Mouse (Mus musculus) lung, postnatal 36 days (tissue): Measurements from ENCODE around the gene Adgrl1.
A peak's percentile ranks its signal among the peaks of the same experiment; 100 is the strongest.
"Not testable (repeated sequence)": the region's sequence is repeated elsewhere in the genome, so short reads cannot be mapped to it uniquely, and the experiment has no call there.

Experiments used
- DNase-seq: peaks from one replicate; pipeline ENCODE4 v3.0.0; 2022; ENCODE audit warnings: mixed read lengths

Gene Adgrl1

GRCm38 (mm10) chr8:83956789-83957188 is 56.9 kb downstream of the Adgrl1 start:
- peak; percentile 29 for DNase-seq

DNA sequence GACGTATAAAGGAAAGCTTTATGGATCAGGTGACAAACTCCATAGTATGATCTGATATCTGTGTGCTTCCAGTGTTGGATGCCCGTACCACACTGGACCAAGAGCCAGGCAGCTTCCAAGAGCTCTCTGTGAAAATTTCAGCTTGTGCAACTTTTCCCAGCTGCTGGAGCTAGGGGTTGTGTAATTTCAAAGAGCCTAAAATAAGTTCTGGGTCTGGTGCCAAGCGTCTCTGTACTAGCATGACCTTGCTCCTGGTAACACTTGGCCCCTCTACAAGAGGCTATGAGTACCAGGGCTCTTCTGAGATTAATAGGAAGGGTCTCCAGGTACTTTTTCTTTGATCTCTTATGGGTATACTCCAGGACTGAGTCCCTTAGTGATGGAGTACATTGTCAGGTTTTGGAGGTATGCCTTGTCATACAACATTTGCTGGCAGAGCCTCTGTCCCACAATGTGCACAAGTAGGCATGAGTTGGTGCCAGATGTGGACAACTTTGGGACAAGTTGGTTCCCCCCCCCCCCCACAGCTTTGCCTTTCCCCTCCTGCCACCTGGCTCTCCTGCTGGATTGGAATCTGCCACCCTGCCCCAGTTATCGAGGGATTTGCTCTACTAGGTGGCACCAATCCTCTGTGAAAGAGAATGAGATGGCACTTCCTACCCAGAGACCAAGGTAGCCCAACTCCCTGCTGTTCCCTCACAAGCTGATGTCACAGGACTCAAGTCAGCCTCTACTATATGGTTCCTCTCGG is 64.3 kb downstream of the Adgrl1 start:
- peak; percentile 91 for DNase-seq

GRCm38 (mm10) chr8:83967701-83968100 is 67.8 kb downstream of the Adgrl1 start:
- DNase-seq: no peak

DNA sequence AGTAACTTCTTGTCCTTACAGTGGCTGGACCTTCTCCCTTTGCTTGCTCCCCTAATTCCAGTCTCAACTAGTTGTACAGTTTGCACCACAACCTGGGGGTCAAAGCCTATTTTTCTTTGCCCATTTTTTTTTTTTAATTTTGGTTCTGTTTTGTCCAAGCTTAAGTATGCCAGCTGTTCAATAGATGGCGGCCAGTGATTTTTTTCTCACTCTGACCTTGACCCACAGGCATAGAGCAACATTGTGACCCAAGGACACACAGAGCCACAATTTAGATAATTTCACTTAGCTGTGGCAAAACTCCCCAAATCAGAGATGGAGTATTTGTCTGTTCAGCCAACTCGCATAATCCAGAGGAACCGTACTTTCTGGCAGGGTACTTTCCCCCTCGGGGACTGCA is 71.2 kb downstream of the Adgrl1 start:
- no peak for DNase-seq

- no peak for DNase-seq
Observed at GRCm38 (mm10) chr8:83971661-83972060, 71.8 kb downstream of the Adgrl1 start.

DNA sequence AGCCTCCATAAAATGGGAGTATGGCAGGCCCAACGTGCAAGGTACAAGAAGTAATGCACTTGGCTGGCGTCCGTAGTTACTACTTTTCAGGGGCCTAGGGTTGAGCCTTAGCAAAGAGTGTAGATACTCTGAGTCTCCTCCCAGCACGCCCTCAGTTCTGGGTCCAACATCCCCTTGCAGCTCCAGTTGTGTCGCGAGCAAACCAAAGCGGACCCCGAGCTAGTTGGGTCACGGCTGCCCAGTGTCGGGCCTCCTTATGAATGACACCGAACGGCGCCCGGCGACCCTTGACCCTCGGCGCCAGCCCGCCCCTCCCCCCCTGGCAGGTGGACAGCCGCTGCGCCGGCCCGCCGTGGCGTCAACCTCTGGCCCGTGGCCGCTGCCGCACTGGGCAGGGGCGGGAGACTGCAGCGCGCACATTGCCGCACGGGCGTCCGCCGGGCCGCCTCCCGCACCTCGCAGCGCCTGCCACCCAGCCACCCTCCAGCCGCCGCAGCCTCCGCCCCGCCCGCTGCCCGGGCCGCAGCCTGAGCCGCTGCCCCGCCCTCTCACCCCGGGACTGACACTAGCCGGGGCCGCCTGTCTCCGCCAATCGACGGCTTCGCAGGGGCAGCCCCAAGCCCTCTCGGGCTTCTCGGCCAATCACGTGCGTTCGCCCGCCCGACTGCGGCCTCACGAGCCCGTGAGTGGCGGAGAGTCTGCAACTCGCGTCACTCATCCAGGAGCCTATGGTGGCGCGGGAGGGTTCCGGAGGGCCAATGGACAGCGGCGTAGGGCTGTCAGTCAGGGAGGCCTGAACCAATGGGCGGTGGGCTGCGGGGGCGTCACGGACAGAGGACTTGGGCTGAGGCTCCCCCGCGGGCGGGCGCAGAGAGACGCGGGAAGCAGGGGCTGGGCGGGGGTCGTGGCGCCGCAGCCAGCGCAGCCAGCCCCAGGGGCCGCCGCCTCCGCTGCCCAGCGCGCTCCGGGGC is 72.5 kb downstream of the Adgrl1 start, which contains the start of gene Prkaca:
Gene Prkaca (plus strand): TSS at position 844 of the 971 bp plus-strand sequence.
- peak; percentile 99 for DNase-seq

- DNase-seq: peak; percentile 21
Observed at GRCm38 (mm10) chr8:83973161-83974031, 73.5 kb downstream of the Adgrl1 start.

DNA sequence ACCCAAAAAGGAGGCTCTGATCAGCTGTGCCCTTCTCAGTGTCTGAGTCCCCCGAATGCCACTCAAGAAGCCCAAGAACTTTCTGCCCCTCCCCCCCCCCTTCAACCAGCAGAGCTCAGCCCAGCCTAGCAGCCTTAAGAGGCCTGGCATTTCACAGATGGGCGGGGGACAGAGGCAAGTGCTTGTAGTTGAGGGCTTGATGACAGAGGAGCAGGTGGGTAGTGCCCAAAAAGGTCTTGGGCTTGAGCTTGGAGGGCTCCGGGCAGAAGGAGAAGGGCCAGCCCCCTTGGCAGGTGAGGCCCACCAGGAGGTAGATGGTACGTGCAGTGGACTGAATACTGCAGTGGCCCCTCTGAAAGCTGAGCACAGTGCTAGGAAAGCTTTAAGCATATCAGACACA is 74.6 kb downstream of the Adgrl1 start:
- peak; percentile 66 for DNase-seq

DNA sequence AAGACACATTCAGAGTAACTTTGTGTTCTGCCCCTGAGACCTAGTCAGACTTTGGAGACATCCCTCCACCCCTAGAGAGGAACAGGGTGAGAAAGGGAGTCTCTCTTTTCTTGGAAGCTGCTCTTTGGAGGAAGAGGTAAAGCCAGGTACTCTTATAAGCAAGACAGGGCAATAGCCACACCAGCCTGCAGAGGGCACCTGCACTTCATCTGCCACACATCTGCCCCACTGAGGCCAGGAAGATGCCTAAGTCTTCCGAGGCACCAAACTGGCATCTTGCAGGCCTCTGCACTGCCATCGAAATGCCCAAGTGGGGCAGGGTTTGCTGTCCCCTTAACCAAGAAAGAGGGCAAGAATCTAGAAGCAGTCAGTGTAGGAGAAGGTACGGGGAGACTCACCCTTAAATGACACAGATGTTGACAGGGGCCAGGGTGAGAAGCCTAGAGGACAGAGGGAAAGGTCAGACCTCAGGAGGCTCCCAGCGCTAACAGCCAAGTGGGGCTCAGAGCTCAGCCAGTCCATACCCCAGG is 76.3 kb downstream of the Adgrl1 start:
- DNase-seq: peak; percentile 71

- no peak for DNase-seq
Observed at GRCm38 (mm10) chr8:83976779-83977350, 77.0 kb downstream of the Adgrl1 start.

DNA sequence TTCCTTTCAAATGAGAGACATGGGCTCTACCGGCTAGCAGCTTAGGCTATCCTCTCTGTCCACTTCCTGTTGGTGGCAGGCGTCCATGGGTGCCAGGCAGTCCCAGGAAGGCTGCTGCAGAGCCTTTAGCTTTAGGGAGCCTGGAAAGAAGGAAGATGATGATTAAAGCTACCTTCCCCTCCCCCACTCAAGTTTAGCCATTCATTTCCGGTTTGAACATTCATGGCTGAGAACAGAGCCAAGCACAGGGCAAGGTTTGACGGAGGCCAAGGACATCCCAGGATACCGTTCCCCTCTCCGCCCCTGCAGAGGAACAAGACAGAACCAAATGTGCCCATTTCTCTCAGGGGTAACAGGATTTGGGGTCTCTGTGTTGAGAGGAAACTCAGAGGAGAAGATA is 77.7 kb downstream of the Adgrl1 start:
- DNase-seq: peak; percentile 50

- no peak for DNase-seq
Observed at GRCm38 (mm10) chr8:83978200-83978599, 78.3 kb downstream of the Adgrl1 start.

GRCm38 (mm10) chr8:83980250-83980649 is 80.3 kb downstream of the Adgrl1 start:
- no peak for DNase-seq

DNA sequence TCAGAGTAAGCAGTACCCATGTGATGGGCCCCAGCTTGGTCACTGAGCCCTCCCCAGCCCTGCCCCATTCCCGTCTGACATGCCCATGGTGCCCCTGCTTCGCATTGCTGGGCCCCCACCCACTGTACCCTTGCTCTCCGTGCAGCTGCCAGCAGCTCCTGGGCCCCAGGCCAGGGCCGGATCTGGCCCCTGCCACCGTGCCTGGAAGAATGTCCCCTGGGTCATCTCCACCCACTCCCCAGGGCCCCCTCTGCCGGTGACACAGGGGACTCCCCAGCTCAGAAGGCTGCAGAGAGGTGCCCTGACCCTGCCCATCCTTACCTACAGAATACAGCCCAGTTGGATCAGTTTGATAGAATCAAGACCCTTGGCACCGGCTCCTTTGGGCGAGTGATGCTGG is 80.9 kb downstream of the Adgrl1 start:
- DNase-seq: no peak

GRCm38 (mm10) chr8:83981533-83981932 is 81.6 kb downstream of the Adgrl1 start:
- no peak for DNase-seq

GRCm38 (mm10) chr8:83982449-83982848 is 82.5 kb downstream of the Adgrl1 start:
- DNase-seq: no peak

- DNase-seq: not testable (repeated sequence)
Observed at GRCm38 (mm10) chr8:83983222-83983621, 83.3 kb downstream of the Adgrl1 start.

- DNase-seq: no peak
Observed at GRCm38 (mm10) chr8:83989243-83989642, 89.3 kb downstream of the Adgrl1 start.

DNA sequence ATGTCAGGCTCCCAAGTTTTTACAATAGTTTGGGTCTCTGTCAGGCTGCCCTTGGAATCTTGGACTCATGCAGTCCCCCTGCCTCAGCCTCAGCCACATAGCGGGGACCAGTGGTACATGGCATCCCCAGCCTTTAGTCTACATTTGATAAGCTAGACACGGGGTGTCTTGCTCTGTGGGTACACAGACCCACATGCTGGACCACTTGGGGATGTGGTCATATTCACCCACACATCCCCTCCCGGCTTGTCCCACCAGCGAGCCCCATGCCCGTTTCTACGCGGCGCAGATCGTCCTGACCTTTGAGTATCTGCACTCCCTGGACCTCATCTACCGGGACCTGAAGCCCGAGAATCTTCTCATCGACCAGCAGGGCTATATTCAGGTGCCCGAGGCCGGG is 90.3 kb downstream of the Adgrl1 start:
- no peak for DNase-seq
